Mouse (Mus musculus): Measurements from ENCODE around the gene Vmn2r118. TPM values are rescaled to one million over a fixed set of nuclear protein-coding genes. Genes with fewer than 3 reads are reported as not detected.

Vmn2r118 gene
- polyA plus RNA-seq (2014; fragmentation: Illumina TruSeq; extraction: RNeasy Lipid Tissue Mini Kit (QIAGEN cat#74804); ENCODE audit: low read depth, low replicate concordance), result not detected

GRCm38 (mm10) chr17:55625092-55625491, at the start of gene Vmn2r118:
Gene Vmn2r118 (minus strand): TSS chr17:55625192.

Other genes with a start within 250 kb of the Vmn2r118 start
- not detected for gene St6gal2, start 179.8 kb downstream of the Vmn2r118 start, polyA plus RNA-seq (2014; fragmentation: Illumina TruSeq; extraction: RNeasy Lipid Tissue Mini Kit (QIAGEN cat#74804); ENCODE audit: low read depth, low replicate concordance)
- 7.7 TPM for gene Pot1b, start 87.4 kb upstream of the Vmn2r118 start, polyA plus RNA-seq (2014; fragmentation: Illumina TruSeq; extraction: RNeasy Lipid Tissue Mini Kit (QIAGEN cat#74804); ENCODE audit: low read depth, low replicate concordance)
- gene Adgre4, start 124.8 kb upstream of the Vmn2r118 start, polyA plus RNA-seq (2014; fragmentation: Illumina TruSeq; extraction: RNeasy Lipid Tissue Mini Kit (QIAGEN cat#74804); ENCODE audit: low read depth, low replicate concordance), result 0.37 TPM